ENCODE assay signal across 8 mouse cellular contexts in genomic region chr4:97746106-97746900, GRCm38 (mm10). TPM values are rescaled to one million over a fixed set of nuclear protein-coding genes. Genes with fewer than 3 reads are reported as not detected.
DNase-seq lines count a peak whose midpoint lies in the region; ATAC-seq lines count a peak whose summit lies in the region.

No protein-coding gene starts in this region.

- peak overlapping the region; percentile 89 for H3K4me2 ChIP-seq in heart, embryonic 11.5 days

- H3K4me3 ChIP-seq in heart, embryonic 11.5 days (ENCODE audit: low read depth, low read length), result peak overlapping the region; percentile 52
- H3K4me3 ChIP-seq in hindbrain, embryonic 10.5 days, result peak overlapping the region; percentile 55

- H3K36me3 ChIP-seq in heart, embryonic 11.5 days (ENCODE audit: control insufficient read depth, insufficient read depth, low read length), result no peaks in the 10 kb centered on the region
- no peaks in the 10 kb centered on the region for H3K36me3 ChIP-seq in hindbrain, embryonic 10.5 days

- peak overlapping the region; percentile 74 for H3K9ac ChIP-seq in heart, embryonic 11.5 days (ENCODE audit: low read depth, low read length)

- H3K27me3 ChIP-seq in heart, embryonic 11.5 days (ENCODE audit: control insufficient read depth, insufficient read depth, low read length), result no peaks in the 10 kb centered on the region
- H3K27me3 ChIP-seq in hindbrain, embryonic 10.5 days (ENCODE audit: insufficient read depth, poor library complexity, severe bottlenecking), result peaks cover 47% of the 10 kb centered on the region

- DNase-seq in heart, adult 9 months (ENCODE audit: low spot score in 2 of 2), result no peak
- DNase-seq in R1 (ENCODE audit: low read depth, low spot score), result peak; percentile 6
- DNase-seq in hindbrain, embryonic 10.5 days (ENCODE audit: low spot score), result no peak
- no peak for DNase-seq in gastrocnemius, adult 8-10 months (ENCODE audit: low spot score in 2 of 2)
- no peak for DNase-seq in adrenal gland, adult 8-10 months

- no peak for ATAC-seq in heart, embryonic 11.5 days (replicated peaks; ENCODE audit: insufficient number of reproducible peaks, low FRiP score, low TSS enrichment)
- ATAC-seq in megakaryocyte progenitor cell, adult 5-6 weeks (replicated peaks; ENCODE audit: poor library complexity), result peak; percentile 4; the same call in 1 of the 2 replicates
- ATAC-seq in CD4-positive, CD25-positive, alpha-beta regulatory T cell, adult 4 months, result no peak

- no peaks in the 10 kb centered on the region for H3K9me3 ChIP-seq in heart, embryonic 11.5 days (replicated peaks; ENCODE audit: control insufficient read depth, low read length)
- H3K9me3 ChIP-seq in hindbrain, embryonic 10.5 days, result no peaks in the 10 kb centered on the region

- H3K4me1 ChIP-seq in heart, embryonic 11.5 days (ENCODE audit: control insufficient read depth, insufficient read depth, low read length), result no peaks in the 10 kb centered on the region
- H3K4me1 ChIP-seq in hindbrain, embryonic 10.5 days (replicated peaks), result peaks cover 18% of the 10 kb centered on the region

- WGBS in heart, embryonic 11.5 days (ENCODE audit: insufficient replicate concordance), result 6% methylated on average over 19 of the region's 19 CpGs
- WGBS in hindbrain, embryonic 10.5 days, result 4% methylated on average over 19 of the region's 19 CpGs

- no peak overlapping the region for H3K27ac ChIP-seq in heart, embryonic 11.5 days (ENCODE audit: low read depth, low read length)
- H3K27ac ChIP-seq in hindbrain, embryonic 10.5 days, result peak overlapping the region; percentile 82

RNA-seq across cellular contexts. Expression of gene Nfia, which starts 26.2 kb away (rescaled TPM):
- 27.5 and 33.7 TPM in 2 replicates for polyA plus RNA-seq in heart, embryonic 11.5 days (2014; fragmentation: Nextera tagmentation; extraction: Ambion mirVana)
- polyA plus RNA-seq in hindbrain, embryonic 10.5 days (2016; fragmentation: Nextera tagmentation; extraction: Ambion mirVana), result 10.9 and 17.5 TPM in 2 replicates
- total RNA-seq in megakaryocyte progenitor cell, adult 5-6 weeks (2015), result 21.5 and 35.1 TPM in 2 replicates
- 1.5 and 3.9 TPM in 2 replicates for total RNA-seq in megakaryocyte progenitor cell, adult 5-6 weeks (2017)
- total RNA-seq in gastrocnemius, adult 8-10 months (2022), result 10 to 100 TPM; 53.6 to 64.5 (median 57.1) TPM
- 10 to 100 TPM; 13.1 to 19.9 TPM for polyA plus RNA-seq in CD4-positive, CD25-positive, alpha-beta regulatory T cell, adult 4 months (2017; shearing (Covaris generic))
- total RNA-seq in adrenal gland, adult 8-10 months (2022), result 100 to 1,000 TPM; 117 to 145 (median 127) TPM

RNA-seq across cellular contexts. Expression of gene E130114P18Rik, which starts 31.6 kb away (rescaled TPM):
- polyA plus RNA-seq in heart, embryonic 11.5 days (2014; fragmentation: Nextera tagmentation; extraction: Ambion mirVana), result 0.72 and 0.73 TPM in 2 replicates
- 12.7 and 18.4 TPM in 2 replicates for polyA plus RNA-seq in hindbrain, embryonic 10.5 days (2016; fragmentation: Nextera tagmentation; extraction: Ambion mirVana)
- total RNA-seq in megakaryocyte progenitor cell, adult 5-6 weeks (2015), result not detected in 2 replicates
- total RNA-seq in megakaryocyte progenitor cell, adult 5-6 weeks (2017), result not detected in 2 replicates
- not detected for total RNA-seq in gastrocnemius, adult 8-10 months (2022)
- not detected for polyA plus RNA-seq in CD4-positive, CD25-positive, alpha-beta regulatory T cell, adult 4 months (2017; shearing (Covaris generic))
- total RNA-seq in adrenal gland, adult 8-10 months (2022), result under 1 TPM in 3 of 4 experiments, not detected in 1; 0.28 to 0.73 (median 0.59) TPM
